Mouse (Mus musculus): ENCODE data around the gene Klhl31.

DNA sequence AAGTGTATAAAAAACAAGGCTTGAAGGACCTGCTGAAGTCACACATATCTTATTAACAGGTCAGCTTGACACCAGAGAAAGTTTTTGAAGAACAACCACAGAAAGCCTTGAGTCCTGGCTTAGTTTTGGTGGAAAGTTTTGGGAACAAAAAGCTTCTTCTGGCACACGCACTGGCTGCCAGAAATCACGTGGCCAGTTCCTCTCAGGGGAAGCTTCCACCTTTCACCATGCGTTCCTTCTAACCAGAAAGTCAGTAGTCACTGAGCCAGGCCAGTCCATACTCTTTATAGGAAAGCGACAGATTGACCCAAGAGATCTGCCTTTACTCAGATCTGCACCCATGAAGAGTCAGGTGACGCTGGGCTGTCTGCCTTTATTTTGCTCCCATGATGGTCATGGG is 12.1 kb upstream of the Klhl31 start:
- TF ChIP-seq POLR2A (IDR thresholded peaks at IDR 0.05; ENCODE audit: insufficient read depth, low read depth, low read length) (no peak), CTCF (IDR thresholded peaks at IDR 0.05; ENCODE audit: insufficient read depth, low read depth, low read length) (no peak)
